Mouse (Mus musculus) kidney, adult 9 months (tissue): Measurements from ENCODE around the gene Mvb12b.

ENCODE experiments used
- DNase-seq: peaks from one replicate; pipeline ENCODE4 v3.0.0; 2022

The Mvb12b gene

DNA sequence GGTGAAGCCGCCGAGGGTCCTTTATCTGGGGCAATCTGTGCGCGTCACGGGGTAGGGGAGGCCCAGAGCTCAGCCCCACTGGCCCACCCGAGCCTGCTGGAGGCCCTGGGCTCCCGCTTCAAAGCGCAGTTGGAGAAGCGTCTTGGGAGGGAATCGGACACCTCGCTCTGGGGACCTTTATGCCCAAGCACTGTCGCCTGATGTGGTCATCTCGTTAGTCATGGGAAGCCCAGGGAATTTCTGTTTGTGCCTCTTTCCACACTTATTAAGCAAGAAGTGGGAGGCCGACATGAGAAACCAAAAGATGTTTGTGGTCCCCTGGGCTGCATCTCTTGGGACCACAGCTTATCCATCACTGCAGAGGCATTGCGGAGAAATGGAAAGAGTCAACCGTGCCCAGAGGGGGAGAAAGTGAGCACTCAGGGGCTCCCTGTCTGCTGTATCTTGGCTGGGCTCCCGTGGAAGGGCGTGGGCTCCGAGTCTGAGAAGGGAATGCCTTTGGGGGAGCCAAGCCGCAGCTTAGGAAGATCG is 169.9 kb downstream of the Mvb12b start:
- DNase-seq, result no peak

- no peak for DNase-seq
Measured at GRCm38 (mm10) chr2:33717378-33717777, 170.4 kb downstream of the Mvb12b start.

GRCm38 (mm10) chr2:33716878-33717277 is 170.9 kb downstream of the Mvb12b start:
- no peak for DNase-seq

GRCm38 (mm10) chr2:33714932-33715331 is 172.8 kb downstream of the Mvb12b start:
- no peak for DNase-seq

GRCm38 (mm10) chr2:33713580-33714260 is 174.0 kb downstream of the Mvb12b start:
- no peak for DNase-seq

GRCm38 (mm10) chr2:33712811-33713210 is 174.9 kb downstream of the Mvb12b start:
- no peak for DNase-seq

DNA sequence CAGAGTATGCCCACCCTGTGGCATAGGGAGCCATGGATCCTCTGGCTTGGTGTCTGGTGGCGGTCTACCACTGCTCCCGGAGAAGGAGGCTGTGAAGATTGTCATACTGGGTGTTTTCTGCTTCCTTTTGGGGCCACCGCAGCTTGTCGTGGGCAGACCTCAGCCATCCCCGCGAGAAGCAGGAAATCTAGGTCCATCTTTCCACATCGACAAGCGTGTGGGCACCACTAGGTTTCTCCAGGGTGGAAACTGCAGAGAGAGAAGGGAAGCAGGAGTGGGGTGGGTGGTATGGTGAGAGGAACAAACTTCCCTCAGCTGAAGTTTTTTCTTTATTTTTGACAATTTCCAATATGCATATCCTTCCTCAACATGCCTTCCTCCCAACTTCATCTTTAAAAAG is 178.9 kb downstream of the Mvb12b start:
- no peak for DNase-seq

GRCm38 (mm10) chr2:33708096-33708495 is 179.7 kb downstream of the Mvb12b start:
- no peak for DNase-seq

DNA sequence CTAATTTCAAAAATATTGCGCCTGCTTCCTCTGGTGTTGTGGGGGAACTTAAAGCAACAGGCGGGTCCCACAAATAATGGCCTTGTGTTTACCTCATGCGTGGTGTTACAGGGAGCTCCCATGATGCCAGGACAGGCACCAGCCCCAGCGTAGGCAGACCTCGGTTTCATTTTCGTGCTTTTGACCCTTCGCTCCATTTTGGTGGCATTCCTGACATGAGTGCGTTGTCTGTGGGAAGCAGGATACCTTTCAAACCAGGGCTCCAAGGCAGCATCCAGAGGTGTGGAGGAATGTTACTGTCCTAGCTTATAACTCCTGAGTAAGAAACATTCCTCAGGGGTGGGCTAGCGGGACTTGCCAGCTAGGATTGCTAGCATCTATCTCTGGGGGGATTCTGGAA is 181.3 kb downstream of the Mvb12b start:
- DNase-seq, result no peak

- DNase-seq, result no peak
Measured at GRCm38 (mm10) chr2:33705687-33706320, 181.9 kb downstream of the Mvb12b start.

- no peak for DNase-seq
Measured at GRCm38 (mm10) chr2:33703286-33703685, 184.5 kb downstream of the Mvb12b start.

DNA sequence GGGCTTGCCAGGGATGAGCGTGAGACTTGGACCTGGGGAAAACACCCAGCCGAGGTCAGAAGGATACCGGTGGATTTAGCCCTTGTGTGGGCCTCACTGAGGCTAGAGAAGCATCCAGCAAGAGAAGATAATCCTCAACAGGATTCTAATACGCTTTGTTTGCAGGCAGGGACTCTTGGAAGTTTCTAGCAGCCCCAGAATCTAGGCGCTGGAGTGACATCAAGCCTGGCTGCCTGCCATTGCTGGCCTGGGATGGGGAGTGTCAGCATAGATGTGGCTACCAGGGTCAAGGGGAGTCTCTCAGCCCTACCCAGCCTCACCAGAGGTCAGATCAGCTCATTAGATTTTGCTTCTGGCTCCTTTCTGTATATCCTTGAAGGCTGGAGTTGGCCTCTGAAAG is 185.0 kb downstream of the Mvb12b start:
- no peak for DNase-seq

DNA sequence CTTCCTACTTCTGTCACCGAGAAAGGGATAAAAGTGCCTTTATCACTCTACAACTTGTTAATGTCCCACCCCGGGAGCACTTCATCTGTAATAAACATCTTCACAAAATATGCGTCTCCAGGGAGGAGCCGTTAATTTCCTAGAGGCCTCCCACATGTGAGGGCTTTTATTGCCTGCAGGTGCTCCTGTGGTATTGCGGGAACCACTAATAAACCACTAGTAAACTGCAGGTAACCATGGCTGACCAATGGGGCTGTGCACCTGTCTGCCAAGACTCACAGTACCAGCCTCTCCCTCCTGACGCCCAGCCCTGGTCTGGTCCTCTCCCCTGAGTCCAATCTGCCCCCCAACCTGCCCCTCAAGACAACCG is 186.3 kb downstream of the Mvb12b start:
- no peak for DNase-seq

- DNase-seq, result no peak
Measured at GRCm38 (mm10) chr2:33700581-33701445, 186.9 kb downstream of the Mvb12b start.

- no peak for DNase-seq
Measured at GRCm38 (mm10) chr2:33698898-33699297, 188.8 kb downstream of the Mvb12b start.

DNA sequence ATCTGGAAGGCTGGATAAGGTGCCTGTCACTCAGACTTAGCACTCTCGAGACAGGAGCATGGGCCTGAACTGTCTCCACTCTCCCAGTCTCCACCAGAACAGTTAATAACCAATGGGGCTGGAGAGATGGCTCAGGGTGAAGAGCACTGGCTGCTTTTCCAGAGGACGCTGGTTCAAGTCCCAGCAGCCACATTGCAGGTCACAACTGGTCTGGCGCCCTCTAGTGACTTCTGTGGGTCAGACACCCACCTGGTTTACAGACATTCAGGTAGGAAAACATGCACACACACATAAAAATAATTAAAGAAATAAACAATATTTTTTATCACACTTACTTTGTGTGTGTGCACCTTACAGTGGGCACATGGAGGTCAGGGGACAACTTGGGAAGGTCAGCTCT is 191.3 kb downstream of the Mvb12b start:
- DNase-seq, result no peak

DNA sequence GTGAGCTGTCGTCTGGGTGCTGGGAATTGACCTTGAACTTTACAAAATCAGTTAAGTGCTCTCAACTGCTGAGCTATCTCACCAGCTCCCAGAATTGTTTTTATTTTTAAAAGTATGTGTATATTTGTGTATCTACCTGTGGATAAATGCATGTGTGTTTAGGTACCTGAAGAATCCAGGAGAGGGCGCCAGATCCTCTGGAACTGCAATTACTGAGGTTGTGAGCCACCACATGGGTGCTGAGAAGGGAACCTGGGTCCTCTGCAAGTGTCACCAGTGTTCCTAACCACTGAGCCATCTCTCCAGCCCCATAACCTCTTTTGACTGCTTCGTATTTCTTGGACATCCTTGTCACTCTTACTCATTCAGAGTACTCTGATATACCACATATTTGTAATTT is 193.8 kb downstream of the Mvb12b start:
- DNase-seq, result no peak

DNA sequence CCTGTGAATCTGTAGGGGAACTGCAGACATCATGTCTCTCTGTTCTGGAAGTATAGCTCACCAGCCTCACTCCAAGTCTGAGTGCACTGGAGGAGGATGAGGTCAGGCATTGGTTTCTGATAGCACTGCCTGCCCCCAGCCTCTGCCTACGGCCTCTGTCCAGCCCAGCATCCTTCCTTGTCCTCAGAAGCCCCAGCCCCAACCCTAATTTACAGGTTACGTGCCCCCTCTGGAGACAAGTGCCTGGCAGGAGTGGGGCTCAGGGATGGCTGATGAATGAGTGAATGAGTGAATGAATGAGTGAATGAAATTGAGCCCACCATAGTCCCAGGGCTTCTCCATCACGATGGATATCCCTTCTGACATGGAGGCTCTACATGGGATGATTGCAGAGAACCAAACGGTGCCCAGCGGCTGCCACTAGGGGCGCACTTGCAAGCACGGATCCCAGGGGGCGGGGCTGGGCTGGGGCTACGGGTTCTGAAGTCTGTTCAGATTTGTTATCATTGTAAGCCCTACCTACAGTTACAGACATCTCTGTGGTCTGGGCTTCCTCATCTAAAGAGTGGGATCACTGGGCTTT is 197.8 kb downstream of the Mvb12b start:
- peak; percentile 22 for DNase-seq

DNA sequence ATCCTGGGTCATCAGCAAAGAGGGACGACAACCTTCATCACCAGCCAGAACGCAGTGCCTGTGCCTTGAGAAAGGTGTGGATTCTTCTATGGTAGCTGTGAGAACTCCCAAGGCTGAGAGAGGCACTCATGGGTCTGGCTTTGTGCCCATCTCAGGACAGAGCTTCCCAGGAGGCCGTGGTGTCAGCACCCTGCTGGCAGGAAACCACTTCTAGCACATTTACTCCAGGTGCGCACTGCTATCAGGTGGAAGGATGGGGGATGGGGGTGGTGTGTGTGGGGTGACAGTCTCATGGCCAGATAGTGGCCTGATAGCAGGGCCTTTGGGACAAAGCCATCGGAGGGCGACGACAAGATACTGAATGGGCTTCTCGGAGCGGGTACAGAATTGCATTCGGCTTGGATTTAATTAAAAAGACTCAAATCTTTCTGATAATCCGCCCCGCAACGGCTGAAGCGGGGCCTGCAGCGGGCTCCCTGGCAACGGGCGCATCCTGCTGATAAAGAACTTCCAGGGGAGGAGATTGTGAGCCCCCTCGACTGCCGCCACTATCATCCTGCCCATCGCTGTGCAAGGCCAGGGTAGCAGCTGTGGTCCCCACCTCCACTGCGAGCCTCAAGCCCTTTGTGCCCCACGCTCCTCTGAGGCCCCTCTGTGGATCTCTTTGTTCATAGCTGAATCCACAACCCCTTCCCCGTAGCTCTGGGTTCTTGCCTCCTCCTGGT is 198.4 kb downstream of the Mvb12b start:
- no peak for DNase-seq

DNA sequence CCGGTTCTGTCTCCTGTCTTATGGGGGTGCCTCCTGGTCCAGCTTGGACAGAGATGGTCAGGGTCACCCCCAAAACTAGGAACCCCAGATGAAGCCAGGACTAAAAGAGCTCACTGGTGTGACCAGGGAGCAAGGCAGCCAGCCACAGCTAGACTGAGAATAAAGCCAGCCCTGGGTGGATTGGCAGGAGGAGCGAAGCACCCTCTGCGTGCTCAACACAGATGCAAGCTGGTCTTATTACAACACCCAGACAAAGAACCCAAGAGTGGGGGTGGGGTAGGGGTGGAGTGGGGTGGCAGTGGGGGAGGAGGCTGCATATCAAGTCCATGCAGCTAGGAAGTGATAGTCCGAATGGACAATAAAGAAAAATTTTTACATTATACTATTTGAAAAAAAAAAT is 204.2 kb downstream of the Mvb12b start:
- DNase-seq, result no peak

GRCm38 (mm10) chr2:33683095-33683494 is 204.7 kb downstream of the Mvb12b start:
- DNase-seq, result no peak

DNA sequence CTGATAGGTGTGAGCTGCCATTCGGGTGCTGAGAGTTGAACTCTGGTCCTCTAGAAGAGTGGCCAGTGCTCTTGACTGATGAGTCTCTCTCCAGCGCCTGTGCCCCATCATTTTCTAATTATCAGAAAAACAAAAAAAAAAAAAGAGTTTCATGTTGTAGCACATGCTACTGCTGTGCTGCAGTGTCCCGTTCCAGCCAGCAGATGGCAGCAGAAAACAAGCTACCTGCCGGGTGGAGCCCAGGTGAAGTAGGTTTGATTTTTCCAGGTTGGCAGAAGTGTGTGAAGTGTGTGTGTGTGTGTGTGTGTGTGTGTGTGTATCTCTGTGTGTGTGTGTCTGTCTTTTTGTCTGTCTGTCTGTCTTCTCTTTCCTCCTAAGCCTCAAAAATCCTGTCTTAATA is 205.5 kb downstream of the Mvb12b start:
- DNase-seq, result peak; percentile 68
